12 mouse cellular contexts compared by ENCODE assay signal in the genomic region with DNA sequence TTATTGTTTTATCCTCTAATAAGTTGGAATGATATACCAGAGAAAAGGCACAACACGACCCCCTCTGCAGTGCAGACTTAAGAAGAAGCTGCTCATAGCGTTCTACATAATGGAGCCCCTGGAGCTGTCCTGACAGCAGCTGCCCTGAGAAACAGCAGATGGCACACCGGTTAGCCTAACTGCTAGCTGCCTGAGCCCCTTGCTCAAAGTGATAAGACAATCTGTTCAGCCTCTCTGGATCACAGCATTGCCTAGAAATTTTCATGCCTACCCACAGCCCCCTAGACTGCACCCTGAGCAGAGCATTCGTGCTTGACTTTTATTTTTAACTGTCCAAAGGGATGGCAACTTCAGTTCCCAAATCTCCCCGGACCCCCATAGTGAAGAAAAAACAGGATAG.
DNase-seq lines count a peak whose midpoint lies in the region; ATAC-seq lines count a peak whose summit lies in the region.
"Had no signal": no experiment of that assay in that cellular context is flagged by ENCODE, and none has a peak within 500 bp of the region (broad histone marks: within the 10 kb centered on the region; RNA-seq: fewer than 3 reads in every experiment).

No protein-coding gene starts in this region.

- H3K4me3 ChIP-seq in hindbrain, embryonic 11.5 days (ENCODE audit: low read depth, low read length), result no peak overlapping the region
- H3K4me3 ChIP-seq in midbrain, embryonic 16.5 days (ENCODE audit: low read depth, low read length), result no peak overlapping the region
- H3K4me3 ChIP-seq: embryonic facial prominence, embryonic 15.5 days had no signal

- H3K9ac ChIP-seq in hindbrain, embryonic 11.5 days (ENCODE audit: low read depth, low read length), result no peak overlapping the region
- no peak overlapping the region for H3K9ac ChIP-seq in midbrain, embryonic 16.5 days (ENCODE audit: low read depth, low read length)
- H3K9ac ChIP-seq: embryonic facial prominence, embryonic 15.5 days had no signal

- H3K4me1 ChIP-seq in hindbrain, embryonic 11.5 days (replicated peaks; ENCODE audit: control insufficient read depth, insufficient read depth, low read length), result no peaks in the 10 kb centered on the region
- peaks cover 10% of the 10 kb centered on the region for H3K4me1 ChIP-seq in midbrain, embryonic 16.5 days (ENCODE audit: control insufficient read depth, insufficient read depth, low read length)
- H3K4me1 ChIP-seq: embryonic facial prominence, embryonic 15.5 days had no signal

- no peaks in the 10 kb centered on the region for H3K27me3 ChIP-seq in hindbrain, embryonic 11.5 days (ENCODE audit: control insufficient read depth, insufficient read depth, low read length)
- H3K27me3 ChIP-seq in midbrain, embryonic 16.5 days (ENCODE audit: control insufficient read depth, insufficient read depth, low read depth, low read length), result no peaks in the 10 kb centered on the region
- H3K27me3 ChIP-seq: embryonic facial prominence, embryonic 15.5 days had no signal

- H3K36me3 ChIP-seq in hindbrain, embryonic 11.5 days (ENCODE audit: control insufficient read depth, insufficient read depth, low read length), result no peaks in the 10 kb centered on the region
- H3K36me3 ChIP-seq in midbrain, embryonic 16.5 days (ENCODE audit: control insufficient read depth, insufficient read depth, low read length), result no peaks in the 10 kb centered on the region
- H3K36me3 ChIP-seq: embryonic facial prominence, embryonic 15.5 days had no signal

- peak overlapping the region; percentile 30; the same call in 1 of the 2 replicates for H3K27ac ChIP-seq in hindbrain, embryonic 11.5 days (ENCODE audit: low read depth, low read length)
- H3K27ac ChIP-seq in midbrain, embryonic 16.5 days (ENCODE audit: low read length), result no peak overlapping the region
- H3K27ac ChIP-seq: embryonic facial prominence, embryonic 15.5 days had no signal

- no peaks in the 10 kb centered on the region for H3K9me3 ChIP-seq in hindbrain, embryonic 11.5 days (ENCODE audit: control insufficient read depth, low read length)
- no peaks in the 10 kb centered on the region; the same call in 1 of the 2 replicates for H3K9me3 ChIP-seq in midbrain, embryonic 16.5 days (replicated peaks; ENCODE audit: control insufficient read depth, low read length, poor library complexity, severe bottlenecking)
- H3K9me3 ChIP-seq: embryonic facial prominence, embryonic 15.5 days had no signal

- WGBS in hindbrain, embryonic 11.5 days, result 29% methylated on average over 5 of the region's 5 CpGs
- WGBS in midbrain, embryonic 16.5 days, result 21% methylated on average over 5 of the region's 5 CpGs

- peak; percentile 85 for ATAC-seq in hindbrain, embryonic 11.5 days (ENCODE audit: low FRiP score)
- peak; percentile 49; the same call in 1 of the 2 replicates for ATAC-seq in midbrain, embryonic 16.5 days

- peak; percentile 10 for DNase-seq in right cerebral cortex, postnatal 4 days
- no peak for DNase-seq in right cerebral cortex, postnatal 36 days (ENCODE audit: low spot score in 2 of 2)
- DNase-seq in hindbrain, embryonic 11.5 days (ENCODE audit: low spot score), result peak; percentile 45
- DNase-seq in adrenal gland, postnatal 10 days, result no peak
- DNase-seq in natural killer cell, adult 2 months (ENCODE audit: low spot score in 2 of 2), result no peak
- no peak for DNase-seq in urinary bladder, postnatal 4 days (ENCODE audit: low spot score in 2 of 2)
- DNase-seq: adrenal gland, postnatal 25 days; cerebellum, adult 11-12 months; lung, postnatal 10 days; right cerebral cortex, postnatal 14 days had no signal

- H3K4me2 ChIP-seq in hindbrain, embryonic 11.5 days (replicated peaks; ENCODE audit: low read depth, low read length), result no peak overlapping the region
- H3K4me2 ChIP-seq in midbrain, embryonic 16.5 days (ENCODE audit: low read length), result no peak overlapping the region
- H3K4me2 ChIP-seq: embryonic facial prominence, embryonic 15.5 days had no signal

Comparison
In these comparisons a context has a peak if more than half of its experiments do, and no peak if none do; other contexts are left out.
1. DNase-seq: peak in right cerebral cortex, postnatal 4 days (single experiment) and hindbrain, embryonic 11.5 days (single experiment); none in right cerebral cortex, postnatal 36 days (0 of 2), adrenal gland, postnatal 10 days (single experiment), natural killer cell, adult 2 months (0 of 2) and urinary bladder, postnatal 4 days (0 of 2).